Mouse (Mus musculus) kidney, postnatal 0 days (tissue): Measurements from ENCODE around the gene Meis1. TPM values are rescaled to one million over a fixed set of nuclear protein-coding genes. Genes with fewer than 3 reads are reported as not detected.

Source experiments
- ATAC-seq: fragments of 200-750 bp; cut with Nextera tagmentation; replicated peaks from 2 replicates; pipeline ENCODE4 v1.8.0; 2017; ENCODE audit warnings: low read depth, moderate number of reproducible peaks, moderate TSS enrichment, moderate library complexity; ENCODE audit not compliant: low FRiP score
- DNase-seq: peaks from one replicate; pipeline ENCODE4 v3.0.0-alpha.2; 2016; ENCODE audit warnings: low spot score
- H3K27ac ChIP-seq: fragments of 300-500 bp; sonication (generic); 2 replicates; pipeline ENCODE4 v1.5.1; 2014; ENCODE audit warnings: mild to moderate bottlenecking
- H3K27me3 ChIP-seq: fragments of 300-500 bp; sonication (generic); 2 replicates; pipeline ENCODE4 v1.6.1; 2014; ENCODE audit warnings: low read length, mixed read lengths; ENCODE audit not compliant: insufficient read depth
- H3K36me3 ChIP-seq: fragments of 300-500 bp; sonication (generic); 2 replicates; pipeline ENCODE4 v1.6.1; 2014; ENCODE audit warnings: low read length, mixed read lengths; ENCODE audit not compliant: insufficient read depth
- H3K4me1 ChIP-seq: fragments of 300-500 bp; sonication (generic); replicated peaks from 2 replicates; pipeline ENCODE4 v1.6.1; 2014; ENCODE audit warnings: antibody characterized with exemption, low read length, mixed read lengths; ENCODE audit not compliant: insufficient read depth
- H3K4me2 ChIP-seq: fragments of 300-500 bp; sonication (generic); 2 replicates; pipeline ENCODE4 v1.6.1; 2014; ENCODE audit warnings: mild to moderate bottlenecking, low read length, moderate library complexity, mixed read lengths
- H3K4me3 ChIP-seq: fragments of 300-500 bp; sonication (generic); replicated peaks from 2 replicates; pipeline ENCODE4 v1.5.1; 2014; ENCODE audit warnings: low read depth, low read length
- H3K9ac ChIP-seq: fragments of 300-500 bp; sonication (generic); 2 replicates; pipeline ENCODE4 v1.6.1; 2014; ENCODE audit warnings: low read depth, low read length
- H3K9me3 ChIP-seq: fragments of 300-500 bp; sonication (generic); replicated peaks from 2 replicates; pipeline ENCODE4 v1.6.1; 2016; ENCODE audit warnings: low read length, inconsistent platforms, mixed read lengths
- CTCF ChIP-seq: IDR thresholded peaks from 2 replicates; pipeline ENCODE4 v1.5.1; 2016; ENCODE audit warnings: antibody characterized with exemption, low read depth, mild to moderate bottlenecking, moderate library complexity
- WGBS: fragments of 180-500 bp; shearing (Covaris S2); extraction: QIAGEN DNeasy Blood & Tissue Kit; methylation state at CpG from one replicate; pipeline ENCODE4 v1.1.7; 2014; 5-methylcytosine and 5-hydroxymethylcytosine counted together
- polyA plus RNA-seq: library from polyadenylated mRNA; unstranded; fragments of >200 nt; fragmentation: Nextera tagmentation; extraction: Ambion mirVana; gene quantifications from 2 replicates; pipeline ENCODE4 v1.2.1, GENCODE M21; 2015

Gene Meis1
- polyA plus RNA-seq, 1 experiment from 2014 or later = 59.0 TPM

GRCm38 (mm10) chr11:18957097-18957804, 61.5 kb downstream of the Meis1 start:
- no peak for ATAC-seq
- Histone ChIP-seq H3K4me3 (no peak overlapping the region), H3K27me3 (no peaks in the 10 kb centered on the region), H3K4me2 (peak overlapping the region; percentile 33; the same call in 1 of the 2 replicates), H3K36me3 (no peaks in the 10 kb centered on the region), H3K4me1 (peaks cover 10% of the 10 kb centered on the region), H3K9me3 (no peaks in the 10 kb centered on the region), H3K9ac (no peak overlapping the region), H3K27ac (no peak overlapping the region)
- no peak for DNase-seq
- 44% methylated on average over 12 of the region's 12 CpGs for WGBS
- TF ChIP-seq CTCF = no peak

GRCm38 (mm10) chr11:18955969-18956368, 62.8 kb downstream of the Meis1 start:
- WGBS = 58% methylated on average over 7 of the region's 7 CpGs
- Histone ChIP-seq H3K4me1 (peaks cover 10% of the 10 kb centered on the region), H3K9ac (no peak overlapping the region), H3K27me3 (no peaks in the 10 kb centered on the region), H3K36me3 (no peaks in the 10 kb centered on the region), H3K4me2 (no peak overlapping the region), H3K9me3 (no peaks in the 10 kb centered on the region), H3K27ac (no peak overlapping the region), H3K4me3 (no peak overlapping the region)
- no peak for TF ChIP-seq CTCF
- ATAC-seq (no peak), DNase-seq (no peak)

- no peak for ATAC-seq
- no peak overlapping the region for H3K4me2 ChIP-seq
- no peaks in the 10 kb centered on the region for H3K27me3 ChIP-seq
- no peaks in the 10 kb centered on the region for H3K9me3 ChIP-seq
- H3K27ac ChIP-seq = no peak overlapping the region
- no peaks in the 10 kb centered on the region for H3K36me3 ChIP-seq
- DNase-seq = no peak
- H3K4me1 ChIP-seq = peaks cover 10% of the 10 kb centered on the region
- H3K4me3 ChIP-seq = no peak overlapping the region
- TF ChIP-seq CTCF = no peak
- WGBS = 93% methylated on average over 2 of the region's 2 CpGs
- H3K9ac ChIP-seq = no peak overlapping the region
Measured at GRCm38 (mm10) chr11:18954852-18955251, 63.9 kb downstream of the Meis1 start.

- no peak for TF ChIP-seq CTCF
- Histone ChIP-seq H3K4me3 (no peak overlapping the region), H3K4me1 (peaks cover 10% of the 10 kb centered on the region), H3K27me3 (no peaks in the 10 kb centered on the region), H3K27ac (no peak overlapping the region), H3K9ac (no peak overlapping the region), H3K36me3 (no peaks in the 10 kb centered on the region), H3K4me2 (no peak overlapping the region), H3K9me3 (no peaks in the 10 kb centered on the region)
- 88% methylated on average over 7 of the region's 7 CpGs for WGBS
- no peak for ATAC-seq
- no peak for DNase-seq
Measured at GRCm38 (mm10) chr11:18953892-18954291, 64.9 kb downstream of the Meis1 start.

GRCm38 (mm10) chr11:18948600-18949295, 70.0 kb downstream of the Meis1 start:
- no peaks in the 10 kb centered on the region for H3K27me3 ChIP-seq
- no peak overlapping the region for H3K4me3 ChIP-seq
- no peak for TF ChIP-seq CTCF
- H3K27ac ChIP-seq = no peak overlapping the region
- H3K4me2 ChIP-seq = no peak overlapping the region
- DNase-seq (no peak), ATAC-seq (no peak)
- H3K9me3 ChIP-seq = no peaks in the 10 kb centered on the region
- H3K36me3 ChIP-seq = no peaks in the 10 kb centered on the region
- H3K4me1 ChIP-seq = peaks cover 12% of the 10 kb centered on the region; the same call in 1 of the 2 replicates
- no peak overlapping the region for H3K9ac ChIP-seq
- 81% methylated on average over 13 of the region's 13 CpGs for WGBS

- no peak overlapping the region for H3K27ac ChIP-seq
- H3K9ac ChIP-seq = no peak overlapping the region
- DNase-seq (no peak), ATAC-seq (no peak)
- TF ChIP-seq CTCF = no peak
- H3K36me3 ChIP-seq = no peaks in the 10 kb centered on the region
- H3K4me2 ChIP-seq = no peak overlapping the region
- peaks cover 12% of the 10 kb centered on the region; the same call in 1 of the 2 replicates for H3K4me1 ChIP-seq
- WGBS = 61% methylated on average over 3 of the region's 3 CpGs
- no peaks in the 10 kb centered on the region for H3K9me3 ChIP-seq
- H3K27me3 ChIP-seq = no peaks in the 10 kb centered on the region
- no peak overlapping the region for H3K4me3 ChIP-seq
Measured at GRCm38 (mm10) chr11:18947434-18947833, 71.4 kb downstream of the Meis1 start.
